Mouse (Mus musculus) brain, adult 2 months (tissue): ENCODE data around the gene Ccnyl1.
A peak's percentile ranks its signal among the peaks of the same experiment; 100 is the strongest.

ENCODE experiments used
- DNase-seq: peaks from one replicate; pipeline ENCODE4 v3.0.0; 2011; ENCODE audit warnings: low read depth, low spot score

The Ccnyl1 gene

DNA sequence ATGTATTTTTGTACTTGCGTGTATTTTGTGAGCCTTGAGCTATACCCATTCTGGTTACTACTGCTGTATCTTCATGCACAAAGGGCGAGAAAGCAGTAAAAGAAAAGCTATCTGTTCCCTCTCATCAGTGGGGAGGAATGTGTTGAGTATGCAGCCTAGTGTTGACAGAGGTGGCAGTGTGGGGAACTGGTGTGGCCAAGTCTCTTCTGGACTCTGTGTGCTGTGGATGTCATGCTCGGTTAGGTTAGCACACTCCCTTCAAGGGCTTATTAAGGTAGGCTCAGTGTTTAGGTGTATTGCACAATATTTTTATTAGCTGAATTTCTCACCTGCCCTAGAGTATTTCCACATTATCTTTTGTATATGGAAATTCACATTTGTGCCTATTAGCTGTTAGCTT, 11.5 kb downstream of the Ccnyl1 start:
- no peak for DNase-seq

DNA sequence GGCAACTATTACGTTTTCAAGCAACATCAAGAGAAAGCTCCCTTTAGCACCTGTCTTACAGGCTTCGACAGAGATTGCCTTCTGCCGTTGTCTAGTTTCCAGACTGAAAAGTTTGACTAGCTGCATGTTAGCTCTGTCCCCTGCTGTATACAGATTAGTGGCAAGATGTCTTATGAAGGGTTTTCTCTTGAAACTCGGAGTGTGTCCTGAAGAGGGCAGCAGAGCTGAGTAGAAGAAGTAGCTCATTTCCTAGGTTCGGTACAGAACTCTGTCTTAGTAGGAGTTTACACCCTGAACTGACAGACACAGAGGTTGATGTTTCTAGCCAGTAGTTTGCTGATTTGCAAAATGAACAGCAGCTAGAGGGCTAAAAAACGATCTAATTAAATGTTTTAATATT, 15.0 kb downstream of the Ccnyl1 start:
- DNase-seq: peak; percentile 87

DNA sequence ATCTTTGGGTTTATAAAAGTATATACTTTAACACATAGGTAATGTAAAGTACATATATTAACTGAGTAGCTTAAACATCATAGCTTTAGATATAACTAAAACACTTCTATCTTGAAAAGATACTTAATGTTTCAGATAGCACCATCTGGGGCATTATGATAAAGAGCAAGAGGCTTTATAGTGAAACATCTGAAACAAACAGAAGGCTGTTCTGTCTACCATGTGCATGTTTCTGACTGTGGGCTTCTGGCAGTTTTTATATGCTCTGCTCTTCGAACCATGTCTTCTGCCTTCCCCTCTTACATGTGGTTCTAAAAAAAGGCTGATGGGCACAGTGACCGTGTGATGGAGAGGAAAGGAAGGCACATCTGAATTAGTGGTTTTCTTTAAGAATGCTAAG, 16.4 kb downstream of the Ccnyl1 start:
- no peak for DNase-seq

DNA sequence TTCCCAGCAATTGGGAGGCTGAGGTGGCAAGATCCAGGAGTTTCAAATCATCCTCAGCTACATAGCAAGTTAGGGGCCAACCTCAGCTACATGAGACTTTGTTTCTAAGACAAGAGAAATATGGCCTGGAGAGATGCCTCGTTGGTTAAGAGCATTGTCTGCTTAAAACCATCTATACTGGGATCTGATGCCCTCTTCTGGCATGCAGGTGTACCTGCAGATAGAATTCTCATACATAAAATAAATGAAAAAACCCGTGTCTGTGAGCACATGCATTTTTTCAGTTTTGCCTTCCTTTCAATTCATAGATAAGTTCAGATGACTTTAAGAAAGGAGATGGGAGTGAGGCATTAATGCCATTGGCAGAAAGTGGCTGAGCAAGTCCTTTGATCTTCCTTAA, 19.6 kb downstream of the Ccnyl1 start:
- DNase-seq: peak; percentile 68

DNA sequence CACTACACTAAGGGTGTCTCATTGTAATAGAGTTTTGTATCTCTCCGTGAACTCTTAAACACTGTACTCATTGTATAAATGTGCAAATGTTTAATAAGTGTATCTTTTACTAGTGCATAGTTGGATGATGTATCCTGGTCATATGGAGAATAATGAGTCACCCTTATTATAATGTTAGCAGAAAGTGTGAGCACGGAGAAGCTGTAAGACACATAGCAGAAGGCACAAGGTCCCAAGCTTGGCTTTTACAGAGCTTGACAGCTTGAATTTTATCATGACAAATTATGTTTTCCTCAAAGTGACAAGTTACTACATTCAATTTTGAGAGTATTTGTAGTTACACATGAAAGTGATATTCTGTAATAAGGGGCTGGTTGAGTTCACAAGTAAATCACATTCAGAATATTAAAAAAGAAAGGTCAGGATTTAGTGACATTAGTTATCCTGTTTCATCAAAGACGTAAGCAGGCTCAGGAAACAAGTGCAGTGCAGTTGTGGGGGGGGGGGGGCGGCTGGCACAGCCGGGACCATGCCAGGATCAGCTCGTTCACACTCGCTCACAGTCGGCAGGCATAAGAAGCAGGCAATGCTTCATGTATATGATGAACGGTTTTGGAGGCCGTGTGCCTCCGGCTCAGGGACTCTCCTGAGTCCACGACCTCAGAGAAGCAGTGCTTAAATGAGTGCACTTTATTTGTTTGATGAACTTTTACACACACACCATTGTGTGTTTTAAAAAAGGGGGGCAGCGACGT, 21.9 kb downstream of the Ccnyl1 start:
- DNase-seq: no peak

DNA sequence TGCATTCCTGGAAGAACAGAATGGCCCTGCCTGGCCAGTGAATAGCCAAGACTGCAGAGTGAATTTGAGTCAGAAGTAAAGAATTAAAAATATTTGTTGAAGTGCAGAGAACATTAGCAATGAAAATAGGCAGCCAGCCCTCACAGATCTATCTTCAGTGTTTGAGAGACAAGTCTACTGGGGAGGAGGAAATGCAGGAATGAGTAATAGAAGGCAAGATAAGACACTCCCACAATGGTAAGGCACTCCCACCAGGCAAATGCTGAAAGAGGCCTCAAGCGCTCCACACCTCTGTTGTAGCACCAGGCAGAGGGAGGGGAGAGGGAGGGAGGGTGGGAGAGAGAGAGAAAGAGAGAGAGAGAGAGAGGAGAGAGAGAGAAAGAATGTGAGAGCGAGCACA, 25.2 kb downstream of the Ccnyl1 start:
- no peak for DNase-seq

DNA sequence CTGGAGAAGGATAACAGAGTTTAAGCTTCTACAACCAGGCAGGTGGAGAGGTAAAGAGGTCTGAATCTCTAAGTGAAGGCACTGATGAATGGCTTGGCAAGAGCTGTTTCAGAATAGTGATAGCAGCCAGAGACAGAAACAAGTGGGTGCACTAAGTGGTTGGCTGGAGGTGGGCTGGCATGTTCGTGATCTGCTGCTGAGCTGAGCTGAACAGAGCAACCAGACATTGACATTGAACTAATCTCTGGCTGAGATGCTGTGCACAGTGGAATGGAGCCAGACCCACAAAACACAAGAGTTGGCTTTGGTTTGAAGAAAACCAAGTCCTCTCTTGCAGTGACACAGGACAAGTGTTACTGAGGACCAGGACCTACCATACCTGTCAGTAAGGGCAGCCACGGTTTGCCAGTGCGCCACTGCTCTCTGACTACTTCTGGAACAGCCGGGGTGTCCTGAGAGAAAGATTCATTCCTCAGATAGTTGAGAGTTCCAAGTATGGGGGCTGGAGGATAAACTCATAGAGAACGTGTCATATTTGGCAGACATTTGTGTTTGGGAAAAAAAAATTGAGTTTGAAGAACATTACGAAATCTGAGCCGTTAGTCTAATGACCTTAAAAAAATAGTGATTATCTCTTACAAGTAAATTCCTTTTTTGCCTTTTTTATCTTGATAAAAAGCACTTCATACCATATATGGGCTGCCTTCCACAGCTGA, 26.5 kb downstream of the Ccnyl1 start:
- peak; percentile 65 for DNase-seq

DNA sequence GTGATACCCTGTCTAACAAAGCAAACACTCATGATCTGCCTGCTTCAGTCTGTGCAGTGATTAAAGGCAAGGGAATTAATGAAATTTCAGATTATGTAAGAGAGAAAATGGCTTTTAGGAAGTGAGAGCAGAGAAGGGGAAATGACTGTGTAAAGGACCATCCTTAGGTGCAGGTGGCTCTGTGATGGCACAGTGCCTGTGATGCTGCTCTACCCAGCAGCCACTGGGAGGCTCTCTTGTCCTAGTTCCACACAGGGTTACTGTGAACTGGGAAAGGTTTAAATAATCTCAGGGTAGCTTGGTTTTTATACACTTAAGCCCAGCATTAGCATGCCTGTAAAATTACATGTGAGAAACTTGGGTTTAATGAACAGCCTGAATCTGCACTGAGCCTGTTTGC, 27.2 kb downstream of the Ccnyl1 start:
- peak; percentile 85 for DNase-seq

DNA sequence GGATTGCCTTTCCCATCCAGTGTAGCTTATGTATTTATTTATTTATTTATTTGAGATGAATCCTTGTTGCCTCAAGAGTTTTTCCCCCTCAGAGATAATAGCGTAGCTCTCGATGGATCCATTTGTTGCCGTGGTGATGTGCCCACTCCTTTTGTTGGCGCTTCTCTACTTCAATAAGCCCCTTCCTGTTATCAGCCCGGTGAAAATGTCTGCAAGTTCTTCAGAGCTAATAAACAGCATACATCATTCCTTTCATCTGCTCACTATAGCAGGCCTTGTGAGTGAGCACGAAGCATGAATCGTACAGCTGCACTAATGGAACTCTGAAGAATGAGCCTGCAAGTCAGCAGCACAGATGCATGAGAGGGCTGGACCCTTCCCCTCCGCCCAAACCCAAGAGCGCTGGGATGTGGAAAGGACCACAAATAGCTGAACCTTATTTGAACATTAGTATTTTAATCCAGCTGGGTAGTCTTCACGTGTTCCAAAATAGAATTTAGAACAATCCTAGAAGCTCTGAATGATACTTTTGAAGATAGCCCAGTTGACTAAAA, 30.9 kb downstream of the Ccnyl1 start:
- no peak for DNase-seq

DNA sequence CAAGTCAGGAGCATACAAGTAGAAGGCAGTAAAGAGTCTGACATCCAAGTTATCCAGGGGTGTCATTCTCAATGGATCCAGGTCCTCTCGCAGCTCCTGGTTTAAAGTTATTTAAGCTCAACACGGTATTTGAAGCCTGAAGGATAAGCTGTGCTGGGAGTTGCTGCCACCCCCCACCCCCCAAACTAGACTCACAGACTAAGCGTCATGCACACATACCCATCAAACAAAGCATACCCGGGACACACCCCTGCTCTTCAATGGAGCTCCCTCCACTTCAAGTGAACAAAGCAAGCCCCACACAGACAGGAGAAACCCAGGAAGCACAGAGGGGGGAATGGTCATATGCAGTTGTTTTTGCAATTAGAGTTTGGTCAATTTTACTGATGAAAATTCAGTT, 39.8 kb downstream of the Ccnyl1 start:
- no peak for DNase-seq

DNA sequence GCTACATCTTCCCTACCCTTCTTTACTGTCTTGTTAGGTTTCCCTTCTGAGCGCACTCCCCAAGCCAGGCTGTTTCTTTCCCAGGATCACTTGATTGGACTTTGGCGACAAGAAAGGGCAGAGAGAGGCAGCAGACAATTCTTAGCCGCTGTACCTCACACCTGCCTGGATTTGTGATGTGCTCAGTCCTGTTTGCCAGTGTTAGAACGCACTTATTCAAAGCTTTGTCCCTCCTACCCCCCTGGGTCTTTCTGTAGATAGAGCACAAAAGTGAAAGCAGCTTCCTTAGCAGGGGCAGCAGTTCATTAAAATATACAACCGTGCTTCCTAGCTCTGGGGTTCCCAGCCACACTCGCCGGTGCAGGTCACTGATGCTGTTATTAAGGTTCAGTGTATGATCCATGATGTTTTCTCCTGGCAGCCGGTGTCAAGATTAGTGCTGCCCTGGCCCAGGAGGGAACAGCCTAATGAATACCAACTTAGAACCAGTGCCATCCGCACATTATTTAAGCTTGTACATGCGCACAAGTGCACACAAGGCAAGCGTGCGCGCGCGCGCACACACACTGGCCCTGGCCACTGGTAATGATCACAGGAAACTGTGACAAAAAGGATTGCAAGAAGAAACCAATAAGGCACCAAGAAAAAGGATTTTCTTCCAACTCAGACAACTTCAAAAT, 41.2 kb downstream of the Ccnyl1 start:
- no peak for DNase-seq

DNA sequence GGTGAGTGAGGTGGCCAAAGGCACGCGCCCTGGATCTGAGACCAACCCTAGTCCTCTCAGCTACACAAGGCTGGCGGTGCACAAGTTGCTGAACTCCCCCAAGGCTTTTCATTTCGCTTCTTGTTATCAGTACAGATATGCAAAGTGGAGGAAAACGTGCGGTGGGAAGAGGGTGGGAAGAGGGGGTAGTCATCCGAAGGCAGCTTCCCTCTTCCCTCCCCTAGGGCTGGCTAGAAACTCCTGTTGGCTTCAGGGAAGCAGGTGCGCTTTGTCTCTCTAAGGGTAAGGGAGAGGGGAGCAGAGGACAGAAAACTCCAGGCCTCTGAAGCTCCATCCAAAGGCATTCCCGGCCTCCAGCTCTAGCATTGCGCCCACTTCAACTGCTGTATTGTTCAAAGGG, 41.9 kb downstream of the Ccnyl1 start:
- no peak for DNase-seq

DNA sequence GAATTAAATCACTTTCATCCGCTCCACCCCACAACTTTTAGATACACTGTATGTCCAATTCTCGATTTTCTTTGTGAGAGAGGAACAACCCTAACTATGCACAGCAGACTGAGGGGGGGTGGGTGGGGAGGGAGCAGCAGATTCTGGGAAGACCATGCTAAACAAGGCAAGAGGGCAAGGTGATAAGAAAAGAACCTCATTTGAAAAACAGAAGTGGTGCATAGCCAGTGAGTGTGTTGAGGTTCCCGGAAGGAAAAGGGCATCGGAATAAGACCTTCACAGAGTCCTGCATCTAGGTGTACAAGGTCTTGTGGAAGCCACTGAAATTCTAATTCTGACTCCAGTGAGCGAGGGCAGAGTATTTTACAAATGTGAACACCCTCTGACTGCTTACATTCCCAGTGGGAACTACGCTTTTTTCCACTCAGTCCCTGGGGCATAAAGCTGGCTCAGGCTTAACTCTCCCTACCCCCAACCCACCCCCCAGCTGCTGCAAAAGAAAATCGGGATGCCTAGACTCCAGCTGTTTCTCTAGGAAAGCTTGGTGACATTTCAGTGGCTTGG, 42.5 kb downstream of the Ccnyl1 start:
- DNase-seq: no peak

DNA sequence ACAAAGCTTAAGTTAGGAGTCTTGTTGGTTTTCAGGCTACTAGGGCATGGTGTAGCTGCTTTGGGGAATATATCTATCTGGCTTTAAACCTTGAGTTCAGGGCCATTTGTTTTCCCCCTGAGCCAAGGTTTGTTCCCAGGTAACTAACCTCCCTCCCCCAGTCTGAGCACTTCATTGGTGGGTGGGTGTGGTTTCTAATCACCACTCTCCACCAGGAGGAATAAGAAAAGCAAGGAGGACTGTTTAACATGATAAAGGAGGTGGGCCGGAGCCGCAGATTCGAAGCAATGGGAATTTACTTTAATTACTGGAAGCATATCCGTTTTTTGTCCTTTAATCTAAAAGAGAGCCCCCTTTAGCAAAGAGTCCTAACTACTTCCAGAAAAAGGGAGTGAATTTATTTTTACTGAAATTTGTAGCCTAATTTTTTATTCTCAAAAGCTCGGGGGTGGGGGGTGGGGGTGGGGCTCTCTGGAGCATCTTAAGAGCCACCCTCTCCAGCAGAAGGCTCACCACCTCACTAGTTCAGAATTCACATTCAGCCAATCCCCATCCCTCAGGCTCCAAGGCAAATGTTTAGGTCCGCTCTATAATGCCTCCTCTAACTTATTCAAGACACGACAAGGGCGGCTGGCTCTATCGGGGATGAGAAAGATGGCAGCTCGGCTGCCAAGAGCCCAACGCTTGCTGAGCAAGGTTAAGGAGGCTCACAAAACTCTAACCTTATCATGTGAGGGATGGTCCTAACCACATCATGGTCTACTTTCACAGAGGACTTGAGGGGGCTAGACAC, 43.4 kb downstream of the Ccnyl1 start:
- no peak for DNase-seq

DNA sequence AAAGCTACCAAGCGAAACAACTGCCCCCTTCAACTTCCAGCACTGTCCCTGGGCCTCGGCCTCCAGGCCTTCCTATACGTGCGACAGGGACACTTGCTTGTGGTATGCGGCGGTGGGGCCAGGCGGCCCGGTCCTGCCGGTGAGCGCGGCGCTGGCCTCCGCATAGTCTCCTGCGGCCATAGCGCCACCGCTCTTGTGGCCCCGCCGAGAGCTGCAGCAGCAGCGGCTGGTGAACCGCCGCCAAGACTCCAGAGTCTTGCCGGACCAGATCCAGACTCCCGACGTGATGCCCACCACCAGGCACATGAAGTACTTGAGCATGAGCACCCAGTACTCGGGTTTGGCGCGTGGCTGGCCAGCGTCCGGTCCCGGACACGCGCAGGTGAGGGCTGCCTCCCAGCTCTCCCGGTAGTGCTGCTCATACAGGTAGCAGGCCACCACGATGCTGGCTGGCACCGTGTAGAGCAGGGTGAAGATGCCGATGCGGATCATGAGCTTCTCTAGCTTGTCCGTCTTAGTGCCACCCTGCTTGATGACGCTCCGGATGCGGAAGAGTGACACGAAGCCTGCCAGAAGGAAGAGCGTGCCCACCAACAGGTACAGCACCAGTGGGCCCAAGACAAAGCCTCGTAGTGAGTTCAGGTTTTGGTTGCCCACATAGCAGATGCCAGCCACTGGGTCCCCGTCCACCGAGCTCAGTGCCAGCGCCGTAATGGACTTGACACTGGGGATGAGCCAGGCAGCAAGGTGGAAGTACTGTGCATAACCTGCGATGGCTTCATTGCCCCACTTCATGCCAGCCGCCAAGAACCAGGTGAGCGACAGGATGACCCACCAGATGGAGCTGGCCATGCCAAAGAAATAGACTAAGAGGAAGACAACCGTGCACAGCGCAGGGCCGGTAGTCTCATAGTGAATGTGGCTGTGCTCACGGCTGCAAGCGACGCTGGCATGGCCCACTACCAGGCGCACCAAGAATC, 44.8 kb downstream of the Ccnyl1 start:
- peak; percentile 32 for DNase-seq

DNA sequence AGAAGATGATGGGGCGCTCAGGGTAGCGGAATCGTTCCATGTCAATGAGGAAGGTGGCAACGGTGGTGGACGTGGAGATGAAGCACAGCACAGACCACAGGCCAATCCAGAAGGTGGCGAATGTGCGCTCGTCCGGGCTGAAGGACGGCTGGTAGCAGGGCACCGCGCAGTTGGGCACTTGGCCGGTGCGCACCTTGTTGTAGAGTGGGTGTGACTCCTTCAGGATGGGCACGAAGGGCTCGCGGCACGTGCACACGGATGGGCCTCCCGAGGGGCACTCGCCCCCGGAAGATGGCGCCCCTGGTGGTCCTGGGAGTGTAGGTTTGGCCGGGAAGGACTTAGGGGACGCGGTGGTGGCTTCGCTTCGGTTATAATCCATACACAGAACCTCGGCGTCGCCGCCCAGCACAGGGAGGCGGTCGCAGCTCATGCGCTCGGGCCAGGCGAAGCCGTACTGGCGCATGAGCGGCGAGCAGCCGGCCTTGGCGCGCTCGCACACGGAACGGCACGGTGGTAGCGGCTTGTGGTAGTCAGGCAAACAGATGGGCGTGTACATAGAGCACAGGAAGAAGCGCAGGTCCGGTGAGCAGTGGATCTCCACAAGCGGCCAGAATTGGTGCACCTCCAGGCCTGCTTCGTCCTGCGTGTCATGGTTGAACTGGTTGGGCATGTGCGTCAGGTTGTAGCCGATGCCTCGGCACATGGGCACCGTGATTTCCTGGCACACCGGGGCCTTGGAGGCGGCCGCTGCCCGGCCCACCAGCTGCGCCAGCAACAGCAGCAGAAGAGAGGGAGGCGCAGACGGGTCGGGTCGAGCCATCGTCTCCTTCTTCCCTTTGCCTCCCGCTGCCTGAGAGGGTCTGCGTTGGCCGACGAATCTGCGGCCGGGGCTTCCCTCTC, 45.8 kb downstream of the Ccnyl1 start:
- peak; percentile 49 for DNase-seq

DNA sequence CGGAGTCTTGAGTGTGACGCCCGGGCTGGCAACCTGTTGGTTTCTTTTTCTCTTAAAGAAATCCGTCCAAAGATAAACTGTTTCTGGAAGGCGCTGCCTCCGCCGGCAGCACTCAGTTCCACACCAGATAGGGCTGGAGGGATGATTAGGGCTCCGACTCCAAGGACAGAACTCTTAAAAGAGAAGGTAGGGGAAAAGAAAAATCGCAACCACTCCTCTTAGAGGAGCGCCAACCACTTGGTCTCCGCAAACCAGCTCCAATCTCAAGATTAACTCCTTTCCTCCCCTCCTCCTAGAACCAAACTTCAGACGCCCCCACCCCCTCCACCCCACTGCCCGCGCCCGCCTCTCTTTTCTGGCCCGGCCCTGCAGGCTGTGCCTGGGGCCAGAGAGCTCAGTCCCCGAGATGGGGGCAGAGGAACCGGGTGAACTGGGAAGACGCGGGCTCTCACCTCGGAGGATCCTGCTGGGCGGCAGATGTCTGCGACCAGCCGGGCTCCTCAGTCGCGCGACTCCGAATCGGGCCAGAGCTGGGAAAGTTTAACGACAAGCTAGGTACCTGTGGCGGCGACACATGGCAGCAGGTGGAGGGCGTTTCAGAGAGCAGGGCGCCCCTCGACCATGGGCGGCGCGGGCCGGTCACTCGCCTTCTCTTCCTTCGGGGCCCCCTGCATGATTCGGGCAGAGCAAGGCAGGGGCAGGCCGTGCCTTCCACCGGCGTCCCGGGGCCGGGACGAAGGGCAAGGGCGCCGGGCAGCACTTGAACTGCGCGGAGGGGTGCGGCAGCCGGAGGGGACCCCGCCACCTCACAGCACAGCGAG, 46.6 kb downstream of the Ccnyl1 start:
- no peak for DNase-seq

DNA sequence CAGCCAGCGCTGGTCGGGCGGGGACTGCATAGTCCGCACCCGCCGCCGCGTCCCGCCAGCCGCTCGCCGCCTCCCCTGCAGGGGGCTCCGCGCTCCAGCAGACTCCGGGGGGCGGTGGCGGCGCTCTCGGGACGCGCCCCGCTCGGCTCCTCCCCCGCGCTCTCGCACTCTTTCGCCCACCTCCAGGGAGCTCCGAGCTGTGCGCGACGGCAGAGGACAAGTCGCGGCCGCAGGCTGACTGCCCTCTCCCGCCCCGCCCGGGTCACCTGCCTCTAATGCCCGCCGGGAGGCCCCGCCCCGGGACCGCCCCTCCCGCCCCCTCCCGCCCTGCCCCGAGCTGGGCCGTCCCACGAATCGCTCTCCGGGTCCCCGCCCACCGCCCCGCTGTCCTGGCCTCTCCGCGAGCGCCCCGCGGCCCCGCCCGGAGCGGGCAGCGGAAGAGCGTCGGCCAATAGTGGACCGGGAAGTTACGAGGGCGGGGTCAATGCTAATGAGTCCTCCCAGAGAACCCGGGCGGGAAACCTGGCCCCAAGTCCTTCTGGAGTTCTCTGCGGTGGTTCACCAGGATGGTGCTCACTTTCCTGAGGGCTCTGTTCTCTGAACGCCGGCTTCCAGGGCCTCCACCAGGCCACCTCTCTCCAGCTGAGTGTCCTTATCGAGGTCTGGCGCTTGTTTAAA, 47.4 kb downstream of the Ccnyl1 start, which contains the start of gene Fzd5:
Gene Fzd5 (minus strand): TSS at position 250 of the 678 bp plus-strand sequence.
- DNase-seq: peak; percentile 93
